Mouse (Mus musculus) CH12.LX (cell line): ENCODE data around the gene Ggact.

ENCODE experiments used
- BHLHE40 ChIP-seq: IDR thresholded peaks from 2 replicates; pipeline ENCODE4 v1.6.1; 2011; ENCODE audit warnings: mild to moderate bottlenecking, low read depth, low read length, improper control_type of control experiment
- CTCF ChIP-seq, 2 experiments: IDR thresholded peaks in 1 of 2; conservative IDR thresholded peaks in 1 of 2; 2 replicates each; pipeline ENCODE4 v1.5.1; 2011 to 2012; ENCODE audit warnings: low read depth in 2 of 2, low read length in 2 of 2, improper control_type of control experiment in 1 of 2, inconsistent platforms in 1 of 2, mild to moderate bottlenecking in 1 of 2, moderate library complexity in 1 of 2
- E2F4 ChIP-seq: IDR thresholded peaks from 2 replicates; pipeline ENCODE4 v1.6.1; 2011; ENCODE audit warnings: low read depth, low read length, improper control_type of control experiment; ENCODE audit not compliant: insufficient replicate concordance
- HCFC1 ChIP-seq: IDR thresholded peaks from 2 replicates; pipeline ENCODE4 v1.6.1; 2012; ENCODE audit warnings: low read depth, mild to moderate bottlenecking, inconsistent platforms, low read length, improper control_type of control experiment
- MEF2A ChIP-seq: IDR thresholded peaks from 2 replicates; pipeline ENCODE4 v1.6.1; 2014; ENCODE audit warnings: low read depth, mild to moderate bottlenecking, inconsistent platforms, low read length, improper control_type of control experiment, borderline replicate concordance
- POLR2A ChIP-seq: IDR thresholded peaks from 2 replicates; pipeline ENCODE4 v1.6.1; 2011; ENCODE audit warnings: low read depth, mild to moderate bottlenecking, improper control_type of control experiment, low read length
- UBTF ChIP-seq: IDR thresholded peaks from 2 replicates; pipeline ENCODE4 v1.6.1; 2012; ENCODE audit warnings: low read depth, mild to moderate bottlenecking, inconsistent platforms, low read length, improper control_type of control experiment, moderate library complexity
- USF2 ChIP-seq: conservative IDR thresholded peaks from 2 replicates; pipeline ENCODE4 v1.6.1; 2011; ENCODE audit warnings: low read depth, low read length, improper control_type of control experiment
- ZKSCAN1 ChIP-seq: IDR thresholded peaks from 2 replicates; pipeline ENCODE4 v1.6.1; 2012; ENCODE audit warnings: low read depth, inconsistent platforms, low read length, improper control_type of control experiment, borderline replicate concordance

GRCm38 (mm10) chr14:122836221-122836620 lies 77.3 kb downstream of the Ggact start:
- TF ChIP-seq MEF2A (no peak), UBTF (no peak), HCFC1 (no peak), CTCF (conservative IDR thresholded peaks at IDR 0.05 in 1 of 2, IDR thresholded peaks at IDR 0.05 in 1 of 2; ENCODE audit: low read depth in 2 of 2, low read length in 2 of 2) (no peak), ZKSCAN1 (no peak), USF2 (no peak), BHLHE40 (no peak), E2F4 (no peak), POLR2A (no peak)
